Mouse (Mus musculus) CD4-positive, CD25-positive, alpha-beta regulatory T cell, adult 4 months (primary cell): Measurements from ENCODE around the gene 4930455H04Rik. TPM values are rescaled to one million over a fixed set of nuclear protein-coding genes. Genes with fewer than 3 reads are reported as not detected.

ENCODE experiments used
- ATAC-seq: one replicate; pipeline ENCODE4 v1.8.0; 2017
- polyA plus RNA-seq, 2 experiments: library from polyadenylated mRNA; unstranded; fragments of 100-300 nt; shearing (Covaris generic); gene quantifications; one replicate each; pipeline ENCODE4 v1.2.1; 2017

Gene 4930455H04Rik
- not detected for polyA plus RNA-seq

- no peak for ATAC-seq
These were observed at the start of gene 4930455H04Rik for GRCm38 (mm10) chr3:116967967-116968366. 4930455H04Rik (plus strand) TSS chr3:116968267.

DNA sequence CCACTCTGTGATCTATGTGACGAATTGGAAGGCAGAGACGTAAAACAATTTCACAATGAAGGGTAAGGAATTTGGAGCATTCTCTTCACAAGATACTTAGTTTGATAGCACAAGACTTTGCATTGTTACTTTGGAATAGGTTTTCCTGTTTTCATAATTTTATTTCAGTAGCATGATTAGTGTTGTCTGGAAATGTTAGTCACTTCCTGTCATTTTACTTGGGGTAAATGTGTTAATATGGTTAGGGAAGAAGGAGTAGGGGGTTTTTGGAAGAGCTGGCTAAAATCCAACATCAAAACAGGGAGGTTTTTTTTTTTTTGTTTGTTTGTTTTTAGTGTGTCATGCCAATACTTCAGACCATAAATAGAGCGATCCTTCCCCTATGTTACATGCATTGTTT lies 46.5 kb upstream of the 4930455H04Rik start:
- no peak for ATAC-seq

DNA sequence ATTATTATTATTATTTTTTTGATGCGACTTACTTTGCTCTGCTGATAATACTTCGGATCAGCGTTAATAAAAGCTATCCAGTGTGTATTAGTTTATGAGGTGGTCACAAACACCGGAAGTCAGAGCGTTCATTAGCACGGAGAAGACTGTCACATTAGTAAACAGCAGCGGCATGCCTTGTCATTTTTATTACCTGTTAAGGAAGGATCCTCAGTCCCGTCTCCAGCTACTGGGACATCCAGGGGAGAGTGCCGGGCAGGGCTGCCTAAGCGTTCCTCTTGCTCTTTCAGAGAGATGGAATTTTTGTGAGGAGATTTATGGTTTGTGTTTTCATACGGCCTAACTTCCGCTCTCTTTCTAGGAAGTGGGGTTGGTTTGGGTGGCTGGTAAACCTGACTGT lies 45.0 kb upstream of the 4930455H04Rik start:
- ATAC-seq = no peak

DNA sequence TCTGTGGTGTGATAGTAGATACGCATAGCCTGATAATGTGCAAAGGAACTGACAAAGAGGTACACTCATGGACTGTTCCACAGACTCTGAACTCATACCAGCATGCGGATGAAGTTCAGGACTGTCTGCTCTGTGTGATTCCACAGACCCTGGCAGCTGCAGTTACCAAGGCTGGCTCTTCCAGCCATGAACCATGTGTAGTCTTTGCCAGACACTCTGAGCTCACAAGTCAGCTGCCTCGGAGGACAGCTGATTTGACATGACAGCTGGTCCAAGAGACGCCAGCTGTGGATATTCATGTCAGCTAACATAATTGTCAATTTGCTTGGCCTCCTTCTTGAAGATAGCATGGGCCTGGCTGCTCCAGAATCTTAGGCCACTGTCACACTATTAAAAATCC lies 39.1 kb upstream of the 4930455H04Rik start:
- ATAC-seq = no peak

GRCm38 (mm10) chr3:116933158-116933557 lies 34.9 kb upstream of the 4930455H04Rik start:
- ATAC-seq = no peak

GRCm38 (mm10) chr3:116936934-116937691 lies 31.0 kb upstream of the 4930455H04Rik start:
- ATAC-seq = no peak

GRCm38 (mm10) chr3:116940804-116941558 lies 27.1 kb upstream of the 4930455H04Rik start:
- ATAC-seq = no peak

- ATAC-seq = no peak
These were observed 26.4 kb upstream of the 4930455H04Rik start for GRCm38 (mm10) chr3:116941559-116942117.

DNA sequence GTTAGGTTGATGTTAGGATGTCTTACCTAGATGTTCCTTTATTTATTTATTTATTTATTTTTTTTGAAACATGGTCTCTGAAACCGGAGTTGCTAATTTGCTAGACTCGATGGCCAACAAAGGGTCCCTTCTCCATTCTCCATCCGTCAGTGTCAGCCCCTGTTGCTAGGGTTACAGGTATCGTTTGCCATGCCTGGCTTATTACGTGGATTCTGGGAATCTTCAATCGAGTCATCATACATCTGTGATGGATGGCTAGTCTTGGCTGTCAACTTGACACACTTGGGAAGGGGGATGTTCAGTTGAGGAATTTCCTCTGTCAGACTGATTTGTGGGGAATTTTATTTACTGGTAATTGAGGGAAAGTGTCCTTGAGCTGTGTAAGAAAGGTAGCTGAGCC lies 25.3 kb upstream of the 4930455H04Rik start:
- no peak for ATAC-seq

- ATAC-seq = no peak
These were observed 24.6 kb upstream of the 4930455H04Rik start for GRCm38 (mm10) chr3:116943422-116943821.

- ATAC-seq = no peak
These were observed 21.6 kb upstream of the 4930455H04Rik start for GRCm38 (mm10) chr3:116946476-116946875.

GRCm38 (mm10) chr3:116950665-116951115 lies 17.4 kb upstream of the 4930455H04Rik start:
- ATAC-seq = no peak

- no peak for ATAC-seq
These were observed 16.6 kb upstream of the 4930455H04Rik start for GRCm38 (mm10) chr3:116951489-116951888.

DNA sequence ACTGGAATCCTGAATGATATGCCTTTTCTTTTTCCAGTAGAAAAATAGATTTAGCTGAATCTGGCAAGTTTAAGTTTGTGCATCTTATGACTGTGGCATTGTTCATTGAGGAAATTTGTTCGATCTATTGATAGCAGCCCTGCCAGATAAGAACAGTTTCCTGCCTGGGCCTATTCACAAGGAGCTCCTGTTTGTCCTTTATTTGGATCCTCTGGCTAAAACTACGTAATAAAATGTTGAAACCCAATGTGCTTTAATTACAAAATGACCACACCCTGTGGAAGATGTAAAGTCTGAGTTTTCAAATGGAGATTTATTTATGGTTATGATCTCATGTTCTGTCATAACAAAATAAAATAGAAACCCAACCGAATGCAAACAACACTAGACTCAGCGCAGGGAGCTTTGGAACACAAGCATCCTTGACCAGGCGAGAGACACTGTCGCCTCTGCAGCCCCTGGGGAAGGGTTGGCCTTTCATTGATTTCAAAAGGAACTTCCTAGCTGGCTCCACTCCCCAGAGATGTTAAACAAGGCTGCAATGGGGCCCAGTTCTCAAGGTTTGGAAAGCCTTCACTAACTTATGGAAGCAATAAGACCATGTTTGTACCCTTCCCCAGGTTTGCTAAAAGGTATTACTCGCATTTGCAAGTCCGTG lies 15.7 kb upstream of the 4930455H04Rik start:
- ATAC-seq = no peak

DNA sequence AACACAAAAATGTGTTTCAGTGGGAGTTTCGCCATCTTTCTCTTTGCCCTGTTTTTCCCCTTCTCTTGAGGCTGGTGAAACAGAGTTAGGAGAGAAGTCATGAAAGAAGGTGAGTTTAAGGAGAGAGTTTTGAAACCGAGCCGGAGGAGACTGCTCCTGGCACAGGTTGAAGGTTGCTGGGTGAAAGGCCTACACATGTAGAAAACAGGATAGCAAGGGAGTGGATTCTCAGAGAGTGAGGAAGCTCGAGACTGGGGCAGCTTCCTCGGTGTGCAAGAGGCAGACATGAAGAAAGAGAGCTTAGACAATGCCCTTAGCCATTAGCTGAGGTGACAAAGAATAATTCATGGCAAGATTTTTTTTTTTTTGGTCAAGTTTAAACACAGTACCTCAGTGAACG lies 14.7 kb upstream of the 4930455H04Rik start:
- no peak for ATAC-seq

DNA sequence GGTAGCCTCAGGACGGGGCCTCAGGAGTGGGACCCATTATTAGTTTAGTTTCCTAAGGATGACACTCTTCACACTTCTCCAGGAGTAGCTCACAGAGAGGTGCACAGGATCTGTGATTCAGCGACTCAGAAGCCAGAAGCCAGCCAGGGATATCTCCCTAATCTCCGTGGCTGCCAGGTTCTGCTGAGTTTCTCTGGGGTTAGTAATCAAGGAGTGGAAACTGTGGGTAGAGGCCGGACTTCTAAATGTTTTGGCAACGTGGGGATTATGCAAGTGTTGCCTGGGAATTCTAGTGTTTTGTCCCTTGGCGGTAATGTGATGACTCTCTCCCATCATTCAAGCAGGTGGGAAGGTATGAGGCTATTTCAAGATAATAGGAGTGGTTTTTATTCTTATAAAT lies 13.0 kb upstream of the 4930455H04Rik start:
- no peak for ATAC-seq

- no peak for ATAC-seq
These were observed 7.7 kb upstream of the 4930455H04Rik start for GRCm38 (mm10) chr3:116960414-116960813.

DNA sequence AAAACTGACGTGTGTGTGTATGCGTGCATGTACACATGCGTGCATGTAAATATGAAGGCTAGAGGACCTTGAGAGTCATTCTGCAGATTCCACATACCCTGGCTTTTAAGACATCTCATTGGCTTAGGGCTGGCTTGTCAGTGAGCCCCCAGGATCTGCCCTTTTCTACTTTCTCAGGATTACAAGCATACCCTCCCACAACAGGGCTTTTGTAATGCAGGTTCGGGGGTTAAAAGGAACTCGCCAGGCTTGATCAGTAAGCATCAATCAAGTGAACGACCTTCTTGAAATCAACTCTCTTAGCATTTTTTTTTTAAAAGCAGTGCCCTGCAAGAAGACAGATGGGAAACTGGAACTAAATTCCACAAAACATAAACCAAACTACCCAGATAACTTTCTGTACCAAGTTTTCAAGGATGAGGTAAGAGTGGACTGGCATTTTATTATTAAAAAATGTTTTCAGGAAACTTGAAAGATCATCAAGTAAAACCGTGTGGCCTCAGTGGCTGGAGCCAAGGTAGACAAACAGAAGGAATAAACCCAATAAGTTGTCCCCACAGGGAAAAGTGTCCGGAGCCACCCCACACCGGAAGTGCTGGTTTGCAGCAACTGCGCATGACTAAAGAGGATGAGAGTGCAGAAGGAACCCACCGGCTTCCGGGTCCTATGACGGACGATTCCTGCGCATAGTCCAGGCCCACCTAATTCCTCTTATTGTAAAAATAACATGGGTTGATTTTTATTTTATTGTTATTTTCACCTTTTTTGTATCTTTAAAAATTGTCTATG lies 6.5 kb upstream of the 4930455H04Rik start:
- no peak for ATAC-seq

DNA sequence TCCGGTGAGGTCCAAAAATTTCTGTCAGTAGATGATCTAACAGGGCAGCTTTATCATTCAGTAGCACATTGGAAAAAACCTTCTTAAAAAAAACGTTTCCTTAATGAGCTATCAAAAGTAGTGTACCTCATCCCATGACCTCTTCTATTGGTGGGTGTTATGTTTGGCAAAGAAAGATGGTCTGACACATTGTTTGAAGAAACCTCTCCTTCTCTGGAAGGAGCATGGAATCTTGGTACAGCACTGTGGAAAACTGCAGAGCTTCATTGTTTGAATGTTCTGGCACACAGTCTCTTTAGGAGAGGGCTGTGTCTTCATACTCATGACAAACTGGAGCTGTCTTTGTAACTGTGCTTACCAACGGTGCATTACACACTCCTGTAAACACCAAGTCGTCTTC lies 4.9 kb upstream of the 4930455H04Rik start:
- no peak for ATAC-seq

DNA sequence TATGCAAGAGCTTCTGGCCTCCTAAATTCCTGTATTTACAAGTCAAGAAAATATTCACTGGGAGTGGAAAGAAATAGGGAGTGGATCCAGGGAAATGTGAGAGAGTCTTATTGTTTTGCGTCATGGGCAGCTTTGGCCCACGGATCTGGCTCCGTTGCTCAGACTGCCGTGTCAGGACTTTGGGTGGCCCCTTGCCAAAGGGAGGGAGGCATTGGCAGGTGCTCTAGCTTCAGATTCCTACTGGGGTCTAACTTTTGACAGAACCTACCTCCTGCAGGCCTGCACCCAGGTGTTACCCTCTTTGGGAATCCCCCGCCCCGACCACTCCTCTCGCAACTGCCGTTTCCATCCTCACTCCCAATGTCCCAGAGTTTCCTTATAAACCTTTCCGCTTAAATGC lies 3.6 kb upstream of the 4930455H04Rik start:
- no peak for ATAC-seq

DNA sequence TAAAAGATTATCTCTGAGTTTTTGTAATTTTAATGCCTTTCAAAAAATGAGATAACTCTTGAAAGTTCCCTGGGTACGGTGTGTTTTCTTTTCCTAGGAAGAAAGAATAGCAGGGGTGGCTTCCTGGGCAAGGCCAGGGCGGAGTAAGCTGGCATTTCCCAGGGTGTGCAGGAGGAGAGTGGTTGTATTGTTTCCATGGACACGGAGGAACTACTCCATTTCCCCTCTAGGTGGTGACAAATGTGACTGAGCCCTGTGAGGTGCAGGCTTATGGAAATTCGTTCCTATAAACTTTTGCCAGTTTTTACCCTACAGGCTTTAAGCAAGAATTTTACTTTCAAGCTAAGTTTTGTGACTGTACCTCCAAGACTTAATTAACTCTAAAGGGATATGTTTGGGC lies 1.8 kb upstream of the 4930455H04Rik start:
- no peak for ATAC-seq

GRCm38 (mm10) chr3:116966800-116967199 lies 1.3 kb upstream of the 4930455H04Rik start:
- no peak for ATAC-seq
